In the genomic region with DNA sequence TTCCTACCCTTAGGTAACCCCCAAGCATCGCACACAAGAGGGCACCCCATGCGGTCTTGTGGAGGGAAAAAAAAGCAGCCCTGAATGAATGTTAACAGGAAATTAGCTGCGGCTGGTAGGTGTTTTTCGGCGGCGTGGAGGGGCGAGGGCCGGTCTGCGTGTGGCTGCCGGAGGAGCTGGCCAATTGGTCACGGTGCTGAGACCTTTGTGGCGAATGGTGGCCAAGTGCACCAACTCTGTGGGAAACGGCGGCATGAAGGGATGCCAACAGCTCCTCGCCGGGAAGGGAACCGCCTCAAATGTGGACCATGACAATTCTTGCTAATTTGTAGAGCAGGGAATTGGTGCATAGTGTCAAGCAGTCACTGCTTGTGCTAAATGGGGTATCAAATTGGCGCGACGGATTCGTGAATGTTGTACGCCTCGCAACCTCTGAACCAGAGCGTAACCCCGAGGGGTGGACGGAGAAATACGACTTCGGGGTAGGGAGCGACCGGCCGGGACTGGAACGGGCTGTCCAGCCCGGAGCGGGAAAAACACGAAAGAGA, we compare ENCODE assay signal across 11 mouse cellular contexts. TPM values are rescaled to one million over a fixed set of nuclear protein-coding genes. Genes with fewer than 3 reads are reported as not detected.
A peak's percentile ranks its signal among the peaks of the same experiment; 100 is the strongest.
DNase-seq lines count a peak whose midpoint lies in the region; ATAC-seq and TF ChIP-seq lines count a peak whose summit lies in the region.
"Had no signal": no experiment of that assay in that cellular context is flagged by ENCODE, and none has a peak within 500 bp of the region (broad histone marks: within the 10 kb centered on the region; RNA-seq: fewer than 3 reads in every experiment).

No protein-coding gene starts in this region.

- H3K79me2 ChIP-seq in CH12.LX (replicated peaks; ENCODE audit: control insufficient read depth, extremely low read depth, insufficient read depth, poor library complexity, severe bottlenecking) = no peaks in the 10 kb centered on the region

- H3K27ac ChIP-seq in heart, embryonic 14.5 days (replicated peaks in 1 of 2; ENCODE audit: control insufficient read depth in 1 of 2, insufficient read depth in 1 of 2, low read depth in 2 of 2, low read length in 2 of 2) = no peak overlapping the region
- H3K27ac ChIP-seq in CH12.LX (ENCODE audit: insufficient read depth, low read depth) = no peak overlapping the region
- no peak overlapping the region for H3K27ac ChIP-seq in forebrain, embryonic 14.5 days (ENCODE audit: low read depth, low read length)
- H3K27ac ChIP-seq in midbrain, embryonic 11.5 days (ENCODE audit: low read depth, low read length) = peak overlapping the region; percentile 84

- peak overlapping the region; percentile 72 for H3K4me2 ChIP-seq in heart, embryonic 14.5 days (ENCODE audit: low read length)
- H3K4me2 ChIP-seq in CH12.LX (ENCODE audit: insufficient read depth, low read depth, poor library complexity, severe bottlenecking) = peak overlapping the region; percentile 93; the same call in 1 of the 2 replicates
- peak overlapping the region; percentile 47; the same call in 1 of the 2 replicates for H3K4me2 ChIP-seq in forebrain, embryonic 14.5 days (ENCODE audit: low read length)
- H3K4me2 ChIP-seq in midbrain, embryonic 11.5 days = peak overlapping the region; percentile 49

- dilution Hi-C loops in CH12.LX (cut with MboI; ENCODE audit: extremely low pct_ligation_motif_present, extremely low pct_unique_long_range_greater_than_20kb, low sequenced_read_pairs) = no loop called here

- no peaks in the 10 kb centered on the region for H3K36me3 ChIP-seq in heart, embryonic 14.5 days (ENCODE audit: control insufficient read depth, insufficient read depth, low read length)
- no peaks in the 10 kb centered on the region for H3K36me3 ChIP-seq in CH12.LX (replicated peaks in 1 of 2; ENCODE audit: control insufficient read depth in 1 of 2, insufficient read depth in 1 of 2, low read length in 1 of 2)
- no peaks in the 10 kb centered on the region for H3K36me3 ChIP-seq in forebrain, embryonic 14.5 days (ENCODE audit: control insufficient read depth, insufficient read depth, low read length)
- H3K36me3 ChIP-seq in midbrain, embryonic 11.5 days (ENCODE audit: control insufficient read depth, insufficient read depth, low read length) = no peaks in the 10 kb centered on the region

- 0 out of 2 replicates have a peak, but pooled peaks cover 2% of the 10 kb centered on the region for H3K9me3 ChIP-seq in heart, embryonic 14.5 days (ENCODE audit: control insufficient read depth, low read length)
- peaks cover 22% of the 10 kb centered on the region for H3K9me3 ChIP-seq in CH12.LX (replicated peaks; ENCODE audit: low read length)
- H3K9me3 ChIP-seq in forebrain, embryonic 14.5 days (replicated peaks; ENCODE audit: control insufficient read depth, low read length) = no peaks in the 10 kb centered on the region
- H3K9me3 ChIP-seq in midbrain, embryonic 11.5 days (ENCODE audit: control insufficient read depth, low read length) = no peaks in the 10 kb centered on the region

- in situ Hi-C loops in CH12.LX (cut with MboI; ENCODE audit: low pct_ligation_motif_present, low pct_unique_long_range_greater_than_20kb, low sequenced_read_pairs) = no loop called here

- no peak for TF ChIP-seq POLR2A in CH12.LX (IDR thresholded peaks at IDR 0.05; ENCODE audit: low read depth, low read length)

- H3K27me3 ChIP-seq in heart, embryonic 14.5 days (ENCODE audit: control insufficient read depth, insufficient read depth, low read length) = peaks cover 90% of the 10 kb centered on the region
- no peaks in the 10 kb centered on the region for H3K27me3 ChIP-seq in CH12.LX (replicated peaks)
- peaks cover 81% of the 10 kb centered on the region for H3K27me3 ChIP-seq in forebrain, embryonic 14.5 days (replicated peaks; ENCODE audit: control insufficient read depth, insufficient read depth, low read length)
- peaks cover 64% of the 10 kb centered on the region for H3K27me3 ChIP-seq in midbrain, embryonic 11.5 days (ENCODE audit: control insufficient read depth, insufficient read depth, low read length)

- no peak for TF ChIP-seq RAD21 in CH12.LX (IDR thresholded peaks at IDR 0.05; ENCODE audit: low read depth, low read length)

- H3K9ac ChIP-seq in heart, embryonic 14.5 days (ENCODE audit: low read length) = no peak overlapping the region
- H3K9ac ChIP-seq in CH12.LX (ENCODE audit: insufficient read depth, low read depth) = no peak overlapping the region
- H3K9ac ChIP-seq in forebrain, embryonic 14.5 days (ENCODE audit: low read length) = no peak overlapping the region
- peak overlapping the region; percentile 76 for H3K9ac ChIP-seq in midbrain, embryonic 11.5 days (ENCODE audit: low read length)

- no peak for ATAC-seq in heart, embryonic 14.5 days (ENCODE audit: insufficient number of reproducible peaks, insufficient read depth, low FRiP score, low read depth)
- no peak for ATAC-seq in forebrain, embryonic 14.5 days
- ATAC-seq in midbrain, embryonic 11.5 days (ENCODE audit: low FRiP score) = peak; percentile 31

- no peak for DNase-seq in heart, adult 8-10 months (ENCODE audit: low spot score)
- DNase-seq in CH12.LX (ENCODE audit: extremely low read depth) = no peak
- DNase-seq in forebrain, embryonic 14.5 days (ENCODE audit: low spot score) = no peak
- DNase-seq in midbrain, embryonic 11.5 days (ENCODE audit: low spot score, missing footprints) = peak; percentile 98
- no peak for DNase-seq in layer of hippocampus, adult 9-10 months (ENCODE audit: low spot score)
- DNase-seq in right cerebral cortex, postnatal 4 days = no peak
- no peak for DNase-seq in testis, postnatal 14 days (ENCODE audit: low spot score)
- DNase-seq: right cerebral cortex, postnatal 25 days had no signal

- TF ChIP-seq CTCF in CH12.LX (conservative IDR thresholded peaks at IDR 0.05 in 1 of 2, IDR thresholded peaks at IDR 0.05 in 1 of 2; ENCODE audit: low read depth in 2 of 2, low read length in 2 of 2) = no peak

- peaks cover 10 to 23% of the 10 kb centered on the region in 2 experiments for H3K4me1 ChIP-seq in heart, embryonic 14.5 days (ENCODE audit: control insufficient read depth in 2 of 2, insufficient read depth in 2 of 2, low read length in 2 of 2)
- peaks cover 4 to 19% of the 10 kb centered on the region in 2 experiments for H3K4me1 ChIP-seq in CH12.LX (ENCODE audit: control insufficient read depth in 1 of 2, insufficient read depth in 2 of 2)
- H3K4me1 ChIP-seq in forebrain, embryonic 14.5 days (ENCODE audit: control insufficient read depth, insufficient read depth, low read length) = peaks cover 11% of the 10 kb centered on the region
- H3K4me1 ChIP-seq in midbrain, embryonic 11.5 days (ENCODE audit: control insufficient read depth, insufficient read depth, low read length) = peaks cover 46% of the 10 kb centered on the region

- no peak for TF ChIP-seq EP300 in CH12.LX (IDR thresholded peaks at IDR 0.05; ENCODE audit: low read length)

- 2% methylated on average over 35 of the region's 35 CpGs for WGBS in heart, embryonic 14.5 days
- 0% methylated on average over 35 of the region's 35 CpGs for WGBS in forebrain, embryonic 14.5 days
- WGBS in midbrain, embryonic 11.5 days = under 1% methylated on average over 35 of the region's 35 CpGs

- peak overlapping the region in 1 of 2 experiments; percentile 45; a peak in 1 of 4 replicates for H3K4me3 ChIP-seq in heart, embryonic 14.5 days (ENCODE audit: control insufficient read depth in 1 of 2, insufficient read depth in 1 of 2, low read depth in 1 of 2, low read length in 2 of 2)
- H3K4me3 ChIP-seq in CH12.LX (replicated peaks in 1 of 3; ENCODE audit: low read depth in 2 of 3, low read length in 2 of 3, poor library complexity in 1 of 3) = no peak overlapping the region
- peak overlapping the region; percentile 6; the same call in 1 of the 2 replicates for H3K4me3 ChIP-seq in forebrain, embryonic 14.5 days (ENCODE audit: low read depth, low read length)
- peak overlapping the region; percentile 56 for H3K4me3 ChIP-seq in midbrain, embryonic 11.5 days (ENCODE audit: low read depth, low read length)

TF ChIP-seq in CH12.LX, 34 proteins besides CTCF, POLR2A, EP300 and RAD21:
- TF ChIP-seq ZC3H11A (IDR thresholded peaks at IDR 0.05; ENCODE audit: low read depth, low read length) = no peak
- TF ChIP-seq MAX (IDR thresholded peaks at IDR 0.05; ENCODE audit: low read length) = no peak
- no peak for TF ChIP-seq TBP (conservative IDR thresholded peaks at IDR 0.05; ENCODE audit: low read depth, low read length)
- no peak for TF ChIP-seq SIN3A (IDR thresholded peaks at IDR 0.05; ENCODE audit: low read length)
- TF ChIP-seq HCFC1 (IDR thresholded peaks at IDR 0.05; ENCODE audit: low read depth, low read length) = no peak
- no peak for TF ChIP-seq ETS1 (conservative IDR thresholded peaks at IDR 0.05; ENCODE audit: low read depth, low read length)
- no peak for TF ChIP-seq ZKSCAN1 (IDR thresholded peaks at IDR 0.05; ENCODE audit: borderline replicate concordance, low read depth, low read length)
- no peak for TF ChIP-seq MAZ (IDR thresholded peaks at IDR 0.05; ENCODE audit: low read depth, low read length)
- no peak for TF ChIP-seq USF1 (IDR thresholded peaks at IDR 0.05; ENCODE audit: low read depth, low read length)
- no peak for TF ChIP-seq RCOR1 (conservative IDR thresholded peaks at IDR 0.05; ENCODE audit: low read depth, low read length)
- TF ChIP-seq ELF1 (IDR thresholded peaks at IDR 0.05; ENCODE audit: low read depth, low read length) = no peak
- no peak for TF ChIP-seq POLR2AphosphoS2 (IDR thresholded peaks at IDR 0.05; ENCODE audit: low read depth, low read length)
- no peak for TF ChIP-seq IRF4 (IDR thresholded peaks at IDR 0.05; ENCODE audit: low read depth, low read length)

RNA-seq across cellular contexts. Expression of gene Dbx1, which starts 1.5 kb away (rescaled TPM):
- polyA plus RNA-seq in heart, embryonic 14.5 days (2014; fragmentation: Nextera tagmentation; extraction: Ambion mirVana) = not detected in 2 replicates
- total RNA-seq in heart, adult 8-10 months (2022) = not detected
- not detected in 2 replicates for total RNA-seq in CH12.LX (2012; rRNA removed)
- 0.14 and 0.43 TPM in 2 replicates for total RNA-seq in CH12.LX (2014; rRNA removed)
- polyA plus RNA-seq in CH12.LX (2012; ENCODE audit: insufficient read length, low read depth) = 0.11 TPM in 1 of 2 replicates, not detected in the other
- polyA plus RNA-seq in forebrain, embryonic 14.5 days (2014; fragmentation: Nextera tagmentation; extraction: Ambion mirVana) = 3.2 and 3.8 TPM in 2 replicates
- polyA plus RNA-seq in midbrain, embryonic 11.5 days (2014; fragmentation: Nextera tagmentation; extraction: Ambion mirVana) = 168 and 182 TPM in 2 replicates
- total RNA-seq: MEL had no signal
- polyA plus RNA-seq: large intestine, adult 2 months had no signal

Comparison
In these comparisons a context has a peak if more than half of its experiments do, and no peak if none do; other contexts are left out.
1. H3K4me3 ChIP-seq: peak in forebrain, embryonic 14.5 days (single experiment) and midbrain, embryonic 11.5 days (single experiment); none in CH12.LX (0 of 3).
2. RNA of gene Dbx1, which starts 1.5 kb away (polyA plus RNA-seq): 168 to 182 TPM in midbrain, embryonic 11.5 days; 3.2 to 3.8 TPM in forebrain, embryonic 14.5 days, 0.11 TPM in CH12.LX and not detected in heart, embryonic 14.5 days; every median in the first group is over 10 times any median in the second.
3. Peak in every context shown above with its lines, with median percentiles within 50 percentile points of each other: H3K4me2 ChIP-seq.